Mouse (Mus musculus) ES-E14 (cell line): ENCODE data around the gene Rxfp2.

Experiments
- CHD2 ChIP-seq: IDR thresholded peaks from 2 replicates; pipeline ENCODE4 v1.6.1; 2014; ENCODE audit warnings: mild to moderate bottlenecking, low read depth, low read length, inconsistent platforms
- MAFK ChIP-seq: IDR thresholded peaks from 2 replicates; pipeline ENCODE4 v1.6.1; 2014; ENCODE audit warnings: mild to moderate bottlenecking, low read depth, low read length, inconsistent platforms; ENCODE audit not compliant: insufficient read depth
- ZNF384 ChIP-seq: IDR thresholded peaks from 2 replicates; pipeline ENCODE4 v1.6.1; 2012; ENCODE audit warnings: low read depth, low read length, inconsistent platforms

DNA sequence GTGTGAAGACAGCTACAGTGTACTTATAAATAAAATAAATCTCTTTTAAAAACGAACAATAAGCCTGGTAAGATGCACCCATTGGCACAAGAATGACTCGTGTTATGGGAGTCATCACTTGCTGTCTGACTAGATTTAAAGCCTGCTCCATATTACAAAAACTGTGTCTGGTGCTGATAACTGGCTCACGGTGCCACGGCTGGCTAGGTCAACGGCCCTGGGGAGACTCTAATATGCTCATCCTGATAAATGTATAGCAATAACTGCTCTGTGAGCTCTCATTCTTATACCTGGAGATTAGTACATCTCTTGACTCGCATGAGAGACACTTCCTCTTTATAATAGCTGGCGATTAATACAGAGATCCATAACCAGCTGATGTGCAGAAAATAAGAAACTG lies 87.9 kb downstream of the Rxfp2 start:
- TF ChIP-seq MAFK (no peak), CHD2 (no peak), ZNF384 (no peak)
